Mouse (Mus musculus) gastrocnemius, postnatal 25 days (tissue): ENCODE measurements around the gene Fkbp10. TPM values are rescaled to one million over a fixed set of nuclear protein-coding genes. Genes with fewer than 3 reads are reported as not detected.

Source experiments
- DNase-seq: peaks from one replicate; pipeline ENCODE4 v3.0.0; 2022
- total RNA-seq, 2 experiments: library from RNA; stranded (reverse); gene quantifications; 1 replicate in 1 of 2; 2 replicates in 1 of 2; pipeline ENCODE4 v1.2.3; 2021

The Fkbp10 gene
- total RNA-seq, 2 experiments from 2014 or later: 7.5 to 10.0 TPM

GRCm38 (mm10) chr11:100411736-100412135 lies 3.8 kb upstream of the Fkbp10 start:
- DNase-seq: no peak

- DNase-seq: no peak
These were observed 2.0 kb upstream of the Fkbp10 start for GRCm38 (mm10) chr11:100413541-100413940.

- peak; percentile 86 for DNase-seq
These were observed 1.2 kb upstream of the Fkbp10 start, which contains the start of gene P3h4 for GRCm38 (mm10) chr11:100414021-100414913. TSS of gene P3h4 (minus strand) at chr11:100414836.

- no peak for DNase-seq
These were observed 6.0 kb downstream of the Fkbp10 start for GRCm38 (mm10) chr11:100421537-100421936.

GRCm38 (mm10) chr11:100423836-100424235 lies 8.3 kb downstream of the Fkbp10 start:
- DNase-seq: no peak

- DNase-seq: peak; percentile 45
These were observed 10.4 kb downstream of the Fkbp10 start for GRCm38 (mm10) chr11:100425851-100426250.

GRCm38 (mm10) chr11:100426820-100427219 lies 11.3 kb downstream of the Fkbp10 start:
- no peak for DNase-seq

- no peak for DNase-seq
These were observed 13.2 kb downstream of the Fkbp10 start for GRCm38 (mm10) chr11:100428612-100429199.

- DNase-seq: no peak
These were observed 14.6 kb downstream of the Fkbp10 start for GRCm38 (mm10) chr11:100430052-100430451.

- no peak for DNase-seq
These were observed 16.5 kb downstream of the Fkbp10 start for GRCm38 (mm10) chr11:100432002-100432401.

- DNase-seq: no peak
These were observed 20.3 kb downstream of the Fkbp10 start for GRCm38 (mm10) chr11:100435678-100436246.

- no peak for DNase-seq
These were observed 22.4 kb downstream of the Fkbp10 start for GRCm38 (mm10) chr11:100437901-100438300.

GRCm38 (mm10) chr11:100440691-100441522 lies 25.4 kb downstream of the Fkbp10 start:
- DNase-seq: peak; percentile 83

GRCm38 (mm10) chr11:100441797-100442196 lies 26.3 kb downstream of the Fkbp10 start, which contains the start of the genes Nt5c3b and Klhl10:
TSS of gene Nt5c3b (minus strand) at chr11:100441808.
TSS of gene Klhl10 (plus strand) at chr11:100441917.
- no peak for DNase-seq

GRCm38 (mm10) chr11:100442625-100443024 lies 27.1 kb downstream of the Fkbp10 start:
- DNase-seq: no peak

- DNase-seq: no peak
These were observed 41.8 kb downstream of the Fkbp10 start for GRCm38 (mm10) chr11:100457247-100457646.

- no peak for DNase-seq
These were observed 42.2 kb downstream of the Fkbp10 start for GRCm38 (mm10) chr11:100457711-100458110.

- no peak for DNase-seq
These were observed 47.2 kb downstream of the Fkbp10 start for GRCm38 (mm10) chr11:100462699-100463098.

- no peak for DNase-seq
These were observed 49.8 kb downstream of the Fkbp10 start for GRCm38 (mm10) chr11:100465229-100465792.

GRCm38 (mm10) chr11:100465833-100466232 lies 50.3 kb downstream of the Fkbp10 start:
- no peak for DNase-seq

- DNase-seq: peak; percentile 9
These were observed 56.1 kb downstream of the Fkbp10 start for GRCm38 (mm10) chr11:100471352-100472196.
